Mouse (Mus musculus): ENCODE data around the gene Banp. TPM values are rescaled to one million over a fixed set of nuclear protein-coding genes. Genes with fewer than 3 reads are reported as not detected.

The Banp gene
- total RNA-seq, 2 experiments from 2014 or later: 27.4 to 38.5 TPM

- intact Hi-C loops (cut with DNase I): no loop called here
- DNase-seq (ENCODE audit: low spot score in 2 of 2): peak; percentile 84 to 90
Measured at GRCm38 (mm10) chr8:121947753-121948141, 1.8 kb upstream of the Banp start.

DNA sequence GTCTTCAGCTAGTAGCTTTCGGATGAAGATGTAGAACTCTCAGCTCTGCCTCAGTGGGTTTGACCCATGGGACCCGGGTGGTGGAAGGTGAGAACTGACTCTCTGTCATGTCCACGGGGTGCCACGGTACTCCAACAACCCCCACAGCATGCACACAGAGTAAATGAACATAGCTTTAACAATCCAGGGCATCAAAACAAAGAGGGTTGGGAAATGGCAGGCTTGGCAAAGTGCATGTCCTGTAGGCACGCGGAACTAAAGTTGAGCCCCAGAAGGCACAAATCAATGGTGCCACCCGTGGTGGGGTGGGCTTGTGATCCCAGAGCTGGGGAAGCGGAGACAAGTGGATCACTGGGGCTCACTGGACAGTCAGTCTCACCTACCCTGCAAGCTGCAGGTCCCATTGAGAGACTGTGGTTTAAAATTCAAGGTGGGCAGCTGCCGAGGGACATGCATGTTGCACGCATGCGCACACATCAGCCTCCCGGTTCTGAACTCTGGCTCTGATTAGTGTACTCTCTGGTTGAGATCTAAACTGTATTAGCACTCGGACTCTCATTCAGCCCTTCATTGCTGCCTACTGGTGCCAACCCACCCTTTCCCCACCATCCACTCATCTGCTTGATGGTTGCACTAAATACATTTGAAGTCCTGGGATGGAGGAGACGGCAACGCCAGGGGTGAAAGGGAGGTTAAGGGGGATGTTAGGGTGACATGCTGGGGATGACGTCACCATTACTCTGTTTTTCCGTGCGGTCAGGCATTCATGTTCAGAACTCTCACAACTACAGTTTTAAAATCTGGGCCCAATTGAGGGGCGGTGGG lies 1.0 kb upstream of the Banp start:
- intact Hi-C loops (cut with DNase I): no loop called here
- no peak for DNase-seq (ENCODE audit: low spot score in 2 of 2)

- intact Hi-C loops (cut with DNase I): no loop called here
- peak; percentile 98 to 99 for DNase-seq (ENCODE audit: low spot score in 2 of 2)
Measured at GRCm38 (mm10) chr8:121949941-121950748, 595 bp downstream of the Banp start.

DNA sequence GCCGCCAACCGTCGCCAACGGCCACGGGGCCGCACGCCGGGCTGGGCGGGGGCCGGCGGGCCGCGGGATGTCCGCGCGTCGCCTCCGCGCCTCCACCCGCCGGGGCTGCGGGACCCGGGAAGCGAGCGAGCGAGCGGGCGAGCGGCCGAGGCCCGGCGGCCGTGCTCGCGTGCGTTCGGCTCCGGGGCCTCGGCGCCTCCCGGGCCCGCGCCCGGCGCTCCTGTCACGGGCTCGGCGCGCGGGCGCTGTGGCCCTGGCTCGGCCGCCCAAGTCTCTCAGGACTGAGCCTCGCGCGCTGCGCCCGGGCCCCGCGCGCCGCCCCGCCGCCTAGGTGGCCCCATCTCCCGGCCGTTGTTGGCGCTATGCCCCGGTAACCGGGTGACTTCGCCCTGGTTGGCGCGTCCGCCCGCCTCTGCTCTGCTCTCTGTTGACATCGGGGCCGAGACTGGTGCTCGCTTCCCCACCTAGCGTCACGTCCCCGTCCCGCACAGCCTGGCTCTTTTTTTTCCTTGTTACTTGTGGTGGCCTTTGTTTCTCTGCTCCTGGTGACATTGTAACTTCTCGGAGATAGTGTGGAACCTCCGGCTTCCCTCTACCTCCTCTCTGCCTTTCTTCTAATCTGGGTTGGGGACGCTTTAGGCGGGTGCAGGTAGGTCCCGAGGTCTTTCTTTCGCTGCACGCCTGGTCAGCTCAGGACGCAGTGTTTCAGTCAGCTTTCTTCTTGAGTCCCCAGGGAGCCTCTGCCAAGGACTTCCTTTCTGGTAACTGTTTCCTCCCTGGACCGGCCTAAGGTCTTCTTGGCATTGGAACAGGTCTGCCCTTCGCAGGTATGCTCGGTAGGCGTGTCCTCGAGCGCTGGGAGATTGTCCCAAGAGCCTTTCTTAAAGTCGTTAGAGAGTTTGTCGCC lies 1.5 kb downstream of the Banp start:
- intact Hi-C loops (cut with DNase I): no loop called here
- DNase-seq (ENCODE audit: low spot score in 2 of 2): peak; percentile 57 to 58

GRCm38 (mm10) chr8:121951656-121952009 lies 2.1 kb downstream of the Banp start:
- intact Hi-C loops (cut with DNase I): no loop called here
- DNase-seq (ENCODE audit: low spot score in 2 of 2): no peak

GRCm38 (mm10) chr8:121952122-121952521 lies 2.6 kb downstream of the Banp start:
- DNase-seq (ENCODE audit: low spot score in 2 of 2): no peak
- intact Hi-C loops (cut with DNase I): no loop called here

DNA sequence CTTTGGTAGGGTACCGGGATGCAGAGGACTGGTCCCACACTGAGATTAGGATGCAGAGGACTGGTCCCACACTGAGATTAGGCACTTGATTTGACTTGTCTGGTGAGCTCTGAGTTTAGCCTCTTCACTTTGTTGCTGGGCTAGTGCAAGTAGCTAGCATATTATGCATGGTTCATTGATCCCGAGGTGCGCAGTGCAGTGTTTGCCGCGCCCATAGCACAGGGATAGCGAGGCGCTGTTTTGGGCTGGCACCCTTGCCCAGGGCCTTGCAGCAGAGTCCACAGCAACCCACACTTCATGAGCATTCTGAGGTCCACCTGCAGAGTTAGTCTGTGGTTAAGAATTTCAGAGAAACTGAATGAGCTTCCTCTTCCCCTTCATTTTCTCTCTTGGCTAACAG lies 3.2 kb downstream of the Banp start:
- no peak for DNase-seq (ENCODE audit: low spot score in 2 of 2)
- intact Hi-C loops (cut with DNase I): no loop called here

GRCm38 (mm10) chr8:121953821-121954545 lies 4.4 kb downstream of the Banp start:
- no peak for DNase-seq (ENCODE audit: low spot score in 2 of 2)
- intact Hi-C loops (cut with DNase I): no loop called here

GRCm38 (mm10) chr8:121954981-121955555 lies 5.5 kb downstream of the Banp start:
- intact Hi-C loops (cut with DNase I): no loop called here
- DNase-seq (ENCODE audit: low spot score in 2 of 2): no peak

DNA sequence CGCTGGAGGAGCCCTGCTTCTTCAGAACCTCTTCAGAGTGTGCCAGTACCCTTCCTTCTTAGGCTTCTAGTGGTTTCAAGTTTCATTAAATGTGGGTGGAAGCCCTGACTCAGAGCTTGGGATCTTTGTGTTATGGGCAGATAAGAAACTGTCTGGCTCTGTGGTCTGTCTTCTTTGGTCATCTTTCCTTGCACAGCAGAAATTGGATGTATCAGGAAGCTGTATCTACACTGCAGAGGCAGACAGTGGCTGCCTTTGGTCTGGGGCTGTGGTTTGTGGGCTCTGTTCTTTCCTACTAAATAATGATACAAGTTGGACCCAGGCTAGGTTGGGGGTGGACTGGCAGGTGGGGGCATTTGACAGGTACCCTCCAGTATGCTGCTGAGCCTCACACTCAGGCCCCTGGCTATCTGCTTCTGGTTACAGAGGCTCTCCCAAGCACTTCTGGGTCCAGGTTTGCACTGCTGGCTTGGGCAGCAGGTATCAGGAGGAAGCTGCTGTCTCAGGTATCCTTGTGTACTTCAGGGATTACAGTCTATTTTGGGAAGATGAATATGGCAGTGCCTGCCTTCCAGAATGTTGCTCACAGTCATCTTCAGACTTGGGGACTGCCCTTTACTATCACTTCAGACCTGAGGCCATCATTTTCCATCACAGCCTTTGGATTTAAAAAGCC lies 6.4 kb downstream of the Banp start:
- no peak for DNase-seq (ENCODE audit: low spot score in 2 of 2)
- intact Hi-C loops (cut with DNase I): no loop called here

DNA sequence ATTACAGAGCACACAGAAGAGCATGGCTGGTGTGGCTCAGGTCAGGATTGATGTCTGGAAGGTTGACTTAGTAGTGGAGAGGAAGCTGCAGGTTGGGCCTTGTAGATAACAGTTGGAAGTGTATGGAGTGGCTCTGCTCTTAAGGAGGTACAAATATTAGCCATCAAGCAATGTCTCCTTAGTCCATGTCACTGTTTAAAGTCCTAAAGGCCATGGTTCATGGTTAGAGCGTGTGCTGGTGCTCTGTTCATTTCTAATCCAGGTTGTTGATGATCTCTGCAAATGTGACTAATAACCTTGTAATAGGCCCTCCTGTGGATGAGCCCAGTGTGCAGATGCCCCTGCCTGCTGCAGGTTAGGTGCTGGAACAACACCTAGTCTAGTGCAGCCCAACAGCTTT lies 8.8 kb downstream of the Banp start:
- DNase-seq (ENCODE audit: low spot score in 2 of 2): no peak
- intact Hi-C loops (cut with DNase I): no loop called here

- intact Hi-C loops (cut with DNase I): no loop called here
- DNase-seq (ENCODE audit: low spot score in 2 of 2): no peak
Measured at GRCm38 (mm10) chr8:121962892-121963291, 13.3 kb downstream of the Banp start.

DNA sequence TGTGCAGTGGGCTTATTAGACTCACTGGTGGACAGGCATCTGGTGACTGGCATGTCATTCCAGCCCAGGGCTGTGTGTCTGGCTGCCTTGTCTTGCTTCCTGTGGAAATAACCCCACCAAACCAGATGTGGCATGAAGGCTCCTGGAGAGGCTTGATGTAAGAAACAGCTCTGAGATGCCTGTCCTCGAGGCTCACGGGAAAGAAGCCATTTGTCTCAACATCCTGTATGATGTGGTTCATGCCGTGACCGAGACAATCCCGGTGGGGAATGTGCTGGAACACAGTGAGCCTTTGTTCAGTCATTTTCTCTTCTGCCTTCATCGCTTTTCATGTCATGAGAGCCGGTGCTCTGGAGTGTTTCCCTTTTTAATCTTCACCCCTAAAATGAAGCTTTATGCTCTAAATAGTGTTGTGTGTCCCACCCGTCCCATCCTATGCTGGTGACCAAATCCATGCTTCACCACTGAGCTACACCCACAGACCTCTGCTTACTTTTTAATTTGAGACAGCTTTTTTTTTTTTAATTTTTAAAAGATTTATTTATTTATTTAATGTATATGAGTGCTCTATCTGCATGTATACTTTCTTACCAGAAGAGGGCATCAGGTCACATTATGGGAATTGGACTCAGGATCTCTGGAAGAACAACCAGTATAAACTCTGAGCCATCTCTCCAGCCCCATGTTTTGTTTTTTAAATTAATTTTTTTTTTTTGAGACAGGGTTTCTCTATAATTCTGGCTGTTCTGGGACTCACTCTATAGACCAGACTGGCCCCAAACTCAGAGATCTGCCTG lies 15.4 kb downstream of the Banp start:
- no peak for DNase-seq (ENCODE audit: low spot score in 2 of 2)
- intact Hi-C loops (cut with DNase I): no loop called here

GRCm38 (mm10) chr8:121966110-121966509 lies 16.6 kb downstream of the Banp start:
- intact Hi-C loops (cut with DNase I): no loop called here
- no peak for DNase-seq (ENCODE audit: low spot score in 2 of 2)

DNA sequence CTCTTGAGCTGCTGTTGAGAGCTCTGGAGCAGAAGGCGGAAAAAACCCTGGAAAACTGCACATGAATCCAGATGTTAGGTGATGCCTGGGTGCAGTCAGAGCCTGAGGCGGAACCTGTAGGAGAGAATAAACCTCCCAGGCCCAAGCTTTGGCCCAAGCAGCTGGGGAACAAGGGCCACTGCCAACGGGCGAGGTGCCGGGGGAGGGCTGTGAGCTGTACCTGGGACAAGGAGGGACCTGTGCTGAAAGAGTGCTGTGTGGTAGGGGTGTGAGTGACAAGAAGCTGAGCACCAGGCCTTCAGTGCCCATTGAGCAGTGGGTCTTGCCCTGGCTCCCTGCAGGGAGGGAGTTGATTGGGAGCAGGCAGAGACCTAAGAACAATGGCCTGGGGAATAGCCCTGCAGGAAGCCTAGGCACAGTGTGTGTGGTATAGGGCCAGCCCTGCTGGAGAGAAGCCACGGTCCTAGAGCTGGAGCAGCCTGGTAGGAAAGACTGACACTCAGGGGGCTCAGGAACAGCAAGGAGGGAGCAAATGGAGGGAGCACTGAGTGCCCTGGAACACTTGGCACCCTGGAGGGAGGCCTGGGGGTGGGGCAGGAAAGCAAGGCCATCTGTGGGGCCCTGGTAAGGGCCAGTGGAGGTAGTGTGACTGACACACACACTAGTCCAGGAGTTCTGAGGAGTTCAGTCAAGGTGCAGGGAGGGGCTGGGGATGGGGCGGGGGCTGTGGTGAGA lies 17.3 kb downstream of the Banp start:
- intact Hi-C loops (cut with DNase I): no loop called here
- DNase-seq (ENCODE audit: low spot score in 2 of 2): no peak

GRCm38 (mm10) chr8:121967977-121968376 lies 18.4 kb downstream of the Banp start:
- intact Hi-C loops (cut with DNase I): no loop called here
- no peak for DNase-seq (ENCODE audit: low spot score in 2 of 2)

- intact Hi-C loops (cut with DNase I): no loop called here
- DNase-seq (ENCODE audit: low spot score in 2 of 2): no peak
Measured at GRCm38 (mm10) chr8:121968542-121968941, 19.0 kb downstream of the Banp start.

Measured in left cerebral cortex, postnatal 14 days (tissue).